Mouse (Mus musculus) midbrain, embryonic 11.5 days (tissue): ENCODE measurements at regions not wholly inside any gene's neighbourhood (a gene's known extent, or its start where the extent isn't known, plus 50 kb on each side); places are given as distances from the start of the nearest gene placed in this dataset.
"Not testable (repeated sequence)": the region's sequence is repeated elsewhere in the genome, so short reads cannot be mapped to it uniquely, and the experiment has no call there.

Experiments used
- ATAC-seq: fragments of 200-750 bp; cut with Nextera tagmentation; 2 replicates; pipeline ENCODE4 v1.8.0; 2017; ENCODE audit warnings: moderate TSS enrichment, moderate library complexity; ENCODE audit not compliant: low FRiP score
- DNase-seq: peaks from one replicate; pipeline ENCODE4 v3.0.0; 2015; ENCODE audit warnings: low spot score; ENCODE audit errors: missing footprints
- H3K27ac ChIP-seq: fragments of 300-500 bp; sonication (generic); 2 replicates; pipeline ENCODE4 v1.5.1; 2014; ENCODE audit warnings: low read depth, low read length
- H3K27me3 ChIP-seq: fragments of 300-500 bp; sonication (generic); 2 replicates; pipeline ENCODE4 v1.6.1; 2014; ENCODE audit warnings: mild to moderate bottlenecking, low read length, moderate library complexity, mixed read lengths; ENCODE audit not compliant: control insufficient read depth, insufficient read depth
- H3K36me3 ChIP-seq: fragments of 300-500 bp; sonication (generic); 2 replicates; pipeline ENCODE4 v1.6.1; 2014; ENCODE audit warnings: mild to moderate bottlenecking, low read length, moderate library complexity, mixed read lengths; ENCODE audit not compliant: control insufficient read depth, insufficient read depth
- H3K4me1 ChIP-seq: fragments of 300-500 bp; sonication (generic); 2 replicates; pipeline ENCODE4 v1.6.1; 2014; ENCODE audit warnings: low read length; ENCODE audit not compliant: control insufficient read depth, insufficient read depth
- H3K4me2 ChIP-seq: fragments of 300-500 bp; sonication (generic); 2 replicates; pipeline ENCODE4 v1.6.1; 2014; ENCODE audit warnings: mild to moderate bottlenecking, moderate library complexity
- H3K4me3 ChIP-seq: fragments of 300-500 bp; sonication (generic); 2 replicates; pipeline ENCODE4 v1.5.1; 2014; ENCODE audit warnings: low read depth, low read length
- H3K9ac ChIP-seq: fragments of 300-500 bp; sonication (generic); 2 replicates; pipeline ENCODE4 v1.6.1; 2014; ENCODE audit warnings: low read length
- H3K9me3 ChIP-seq: fragments of 300-500 bp; sonication (generic); 2 replicates; pipeline ENCODE4 v1.6.1; 2016; ENCODE audit warnings: low read length; ENCODE audit not compliant: control insufficient read depth
- WGBS: fragments of 180-500 bp; shearing (Covaris S2); extraction: QIAGEN DNeasy Blood & Tissue Kit; methylation state at CpG from one replicate; pipeline ENCODE4 v1.1.7; 2014; 5-methylcytosine and 5-hydroxymethylcytosine counted together

DNA sequence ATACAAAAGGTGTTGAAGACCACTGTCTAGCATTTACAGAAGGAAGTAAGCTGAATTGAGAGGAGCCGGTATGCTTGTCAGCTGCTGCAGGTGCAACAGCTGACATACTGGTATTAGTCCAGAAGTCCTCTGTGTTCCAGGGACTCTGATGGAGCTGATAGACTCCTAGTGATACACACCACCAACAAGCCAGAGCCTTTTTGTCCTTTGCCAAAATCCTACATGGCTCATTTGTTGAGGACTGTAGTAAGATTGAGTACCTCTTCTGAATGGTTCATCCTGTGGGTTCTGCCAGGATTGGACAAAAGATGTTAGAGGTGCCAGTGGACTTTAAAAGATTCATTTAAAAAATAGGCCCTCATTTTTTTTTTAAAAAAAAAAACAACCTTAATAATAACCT, 129.4 kb upstream of the Tmem185a start:
- Histone ChIP-seq H3K9me3 (no peaks in the 10 kb centered on the region), H3K4me2 (no peak overlapping the region)
- DNase-seq, result no peak

GRCm38 (mm10) chrX:70582344-70582743, 105.4 kb upstream of the Tmem185a start:
- not testable (repeated sequence) for H3K27ac ChIP-seq, H3K36me3 ChIP-seq, H3K9me3 ChIP-seq, ATAC-seq, H3K27me3 ChIP-seq, H3K4me1 ChIP-seq, H3K4me3 ChIP-seq, H3K4me2 ChIP-seq, H3K9ac ChIP-seq, DNase-seq
- WGBS, result 21% methylated on average over 2 of the region's 2 CpGs

More for the DNA sequence above, 129.4 kb upstream of the Tmem185a start:
- H3K27me3 ChIP-seq, result no peaks in the 10 kb centered on the region
- WGBS, result 88% methylated on average over 1 of the region's 1 CpGs
- no peak overlapping the region for H3K27ac ChIP-seq
- H3K4me3 ChIP-seq, result no peak overlapping the region
- no peak for ATAC-seq
- no peak overlapping the region for H3K9ac ChIP-seq
- no peaks in the 10 kb centered on the region for H3K4me1 ChIP-seq
- no peaks in the 10 kb centered on the region for H3K36me3 ChIP-seq

DNA sequence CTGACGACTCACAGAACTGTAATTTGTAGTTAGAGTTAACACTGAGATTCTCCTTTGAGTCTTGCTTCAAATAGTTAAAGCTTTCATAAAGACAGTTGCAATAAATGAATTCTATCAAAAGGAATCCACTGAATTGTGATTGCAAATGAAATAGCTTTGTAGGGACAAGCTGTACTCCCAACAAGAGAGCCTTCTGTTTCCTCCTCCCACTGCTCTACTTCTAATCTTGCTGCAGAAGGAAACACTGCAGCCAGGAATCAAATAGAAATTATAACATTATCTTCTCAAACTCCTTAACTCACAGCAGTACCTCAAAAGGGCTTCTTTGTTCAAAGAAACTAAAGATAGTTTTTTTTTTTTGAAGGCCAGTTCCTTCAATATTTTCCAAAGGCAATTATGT, 103.2 kb upstream of the Tmem185a start:
- Histone ChIP-seq H3K4me3 (no peak overlapping the region), H3K36me3 (no peaks in the 10 kb centered on the region), H3K27ac (no peak overlapping the region), H3K4me2 (no peak overlapping the region), H3K9ac (no peak overlapping the region), H3K27me3 (no peaks in the 10 kb centered on the region), H3K4me1 (no peaks in the 10 kb centered on the region), H3K9me3 (no peaks in the 10 kb centered on the region)
- WGBS, result 62% methylated on average over 1 of the region's 1 CpGs
- ATAC-seq (no peak), DNase-seq (no peak)

DNA sequence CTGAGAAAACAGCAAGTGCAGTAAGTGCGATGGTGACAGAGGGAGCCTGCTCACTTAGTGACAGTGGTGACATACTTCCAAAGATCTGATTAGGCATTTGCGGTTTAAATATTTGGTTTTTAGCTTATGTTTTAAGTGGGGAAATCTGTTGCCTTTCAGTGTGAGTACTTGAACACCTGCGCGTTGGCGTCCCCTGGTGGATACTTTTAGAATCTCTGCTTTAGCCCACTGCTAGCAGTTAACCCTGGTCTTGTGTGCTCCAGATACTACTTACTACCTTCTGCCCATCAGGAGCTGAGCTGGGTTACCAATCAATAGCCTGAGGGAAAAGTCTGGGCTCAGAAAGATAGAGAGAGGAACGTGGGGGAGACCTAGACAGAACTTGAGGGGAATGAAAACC, 97.3 kb upstream of the Tmem185a start:
- H3K4me2 ChIP-seq, H3K4me3 ChIP-seq, H3K27me3 ChIP-seq, H3K4me1 ChIP-seq, H3K9ac ChIP-seq, H3K9me3 ChIP-seq, H3K27ac ChIP-seq, H3K36me3 ChIP-seq, DNase-seq: not testable (repeated sequence)
- 33% methylated on average over 1 of the region's 6 CpGs for WGBS
- ATAC-seq, result peak; percentile 35; the same call in 1 of the 2 replicates

DNA sequence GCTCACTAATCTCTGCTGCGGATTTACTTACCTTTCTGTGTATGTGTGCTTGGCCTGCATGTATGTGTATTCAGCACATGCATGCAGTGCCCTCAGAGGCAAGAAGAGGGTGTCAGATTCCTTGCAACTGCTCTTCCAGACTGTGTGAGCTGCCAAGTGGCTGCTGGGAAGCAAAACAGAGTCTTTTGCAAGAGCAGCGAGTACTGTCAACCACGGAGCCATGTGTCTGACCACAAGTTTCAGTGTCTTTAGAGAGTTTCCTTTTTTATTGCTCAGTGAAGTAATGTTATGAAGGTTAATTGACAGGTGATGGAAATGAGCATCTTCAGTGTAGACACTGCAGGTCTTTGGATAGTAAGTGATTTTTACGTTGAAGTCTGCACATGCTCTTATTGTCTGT, 93.6 kb upstream of the Tmem185a start:
- ATAC-seq, DNase-seq, H3K27me3 ChIP-seq, H3K36me3 ChIP-seq, H3K27ac ChIP-seq, H3K4me2 ChIP-seq, H3K4me3 ChIP-seq, H3K4me1 ChIP-seq, H3K9ac ChIP-seq, H3K9me3 ChIP-seq: not testable (repeated sequence)
- WGBS, result 89% methylated on average over 3 of the region's 4 CpGs

DNA sequence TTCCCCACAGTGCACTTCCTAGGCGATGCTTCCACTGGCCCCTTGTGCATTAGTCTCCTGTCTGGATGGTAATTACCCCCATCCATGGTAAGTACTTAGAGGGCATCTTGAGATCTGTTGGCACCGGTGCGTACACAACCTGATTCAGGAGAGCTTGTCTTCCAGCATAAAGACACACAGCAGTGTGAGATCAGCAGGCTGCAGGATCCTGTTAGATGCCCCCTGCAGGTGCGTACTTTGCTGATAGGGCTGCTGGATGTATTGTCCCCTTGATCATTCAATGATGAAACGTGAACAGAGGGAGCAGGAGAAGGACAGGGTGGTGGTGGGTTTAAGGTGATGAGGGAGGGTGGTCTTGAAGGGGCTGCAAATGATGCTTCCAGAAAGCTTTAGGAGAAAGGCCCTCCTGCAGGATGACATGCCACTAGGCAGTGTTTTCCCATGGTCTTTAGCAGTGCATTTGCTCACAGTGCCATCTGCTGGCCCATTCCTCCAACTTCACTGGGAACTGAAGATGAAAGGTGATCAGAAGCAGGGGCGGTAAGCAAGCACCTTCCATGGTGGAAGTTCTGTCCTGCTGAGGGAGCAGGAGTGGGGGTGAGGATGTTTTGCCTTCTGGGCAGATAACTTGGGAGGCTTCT, 92.5 kb upstream of the Tmem185a start:
- H3K4me3 ChIP-seq, H3K27ac ChIP-seq, DNase-seq, H3K27me3 ChIP-seq, H3K4me1 ChIP-seq, H3K4me2 ChIP-seq, H3K9ac ChIP-seq, H3K36me3 ChIP-seq, H3K9me3 ChIP-seq: not testable (repeated sequence)
- 55% methylated on average over 5 of the region's 6 CpGs for WGBS
- ATAC-seq, result peak; percentile 69
